ENCODE assay signal across 8 mouse cellular contexts in genomic region chr16:97778353-97779025, GRCm38 (mm10). TPM values are rescaled to one million over a fixed set of nuclear protein-coding genes. Genes with fewer than 3 reads are reported as not detected.
DNase-seq lines count a peak whose midpoint lies in the region; ATAC-seq lines count a peak whose summit lies in the region.

No protein-coding gene starts in this region.

- H3K27ac ChIP-seq in liver, embryonic 12.5 days, result no peak overlapping the region
- no peak overlapping the region for H3K27ac ChIP-seq in embryonic facial prominence, embryonic 12.5 days
- no peak overlapping the region for H3K27ac ChIP-seq in midbrain, embryonic 13.5 days

- H3K9me3 ChIP-seq in liver, embryonic 12.5 days (replicated peaks), result no peaks in the 10 kb centered on the region
- H3K9me3 ChIP-seq in embryonic facial prominence, embryonic 12.5 days, result no peaks in the 10 kb centered on the region
- H3K9me3 ChIP-seq in midbrain, embryonic 13.5 days, result no peaks in the 10 kb centered on the region

- peak; percentile 67 for DNase-seq in liver
- DNase-seq in heart, adult 11 months, result peak; percentile 95
- DNase-seq in kidney, adult 11 months, result peak; percentile 77
- DNase-seq in left cerebral cortex, postnatal 4 days, result peak; percentile 85
- DNase-seq in spleen, adult 18-20 months, result peak; percentile 18 to 70

- intact Hi-C loops in left cerebral cortex, postnatal 4 days (cut with DNase I), result no loop called here

- no peaks in the 10 kb centered on the region for H3K36me3 ChIP-seq in liver, embryonic 12.5 days
- H3K36me3 ChIP-seq in embryonic facial prominence, embryonic 12.5 days, result no peaks in the 10 kb centered on the region
- H3K36me3 ChIP-seq in midbrain, embryonic 13.5 days, result no peaks in the 10 kb centered on the region

- H3K4me3 ChIP-seq in liver, embryonic 12.5 days, result no peak overlapping the region
- no peak overlapping the region for H3K4me3 ChIP-seq in embryonic facial prominence, embryonic 12.5 days
- H3K4me3 ChIP-seq in midbrain, embryonic 13.5 days (replicated peaks), result no peak overlapping the region

- no peak overlapping the region; the same call in 1 of the 2 replicates for H3K4me2 ChIP-seq in liver, embryonic 12.5 days
- H3K4me2 ChIP-seq in embryonic facial prominence, embryonic 12.5 days (replicated peaks), result peak overlapping the region; percentile 41
- peak overlapping the region; percentile 32; the same call in 1 of the 2 replicates for H3K4me2 ChIP-seq in midbrain, embryonic 13.5 days (replicated peaks)

- no peaks in the 10 kb centered on the region for H3K27me3 ChIP-seq in liver, embryonic 12.5 days (replicated peaks)
- no peaks in the 10 kb centered on the region for H3K27me3 ChIP-seq in embryonic facial prominence, embryonic 12.5 days
- H3K27me3 ChIP-seq in midbrain, embryonic 13.5 days, result no peaks in the 10 kb centered on the region

- ATAC-seq in liver, embryonic 12.5 days, result no peak
- no peak for ATAC-seq in embryonic facial prominence, embryonic 12.5 days (ENCODE audit: insufficient number of reproducible peaks, insufficient read depth, low FRiP score, low TSS enrichment)
- peak; percentile 62 for ATAC-seq in midbrain, embryonic 13.5 days

- no peak overlapping the region for H3K9ac ChIP-seq in liver, embryonic 12.5 days
- 0 out of 2 replicates have a peak overlapping the region, but pooled peaks have one; percentile 7 for H3K9ac ChIP-seq in embryonic facial prominence, embryonic 12.5 days
- no peak overlapping the region for H3K9ac ChIP-seq in midbrain, embryonic 13.5 days (replicated peaks)

- no peaks in the 10 kb centered on the region for H3K4me1 ChIP-seq in liver, embryonic 12.5 days
- no peaks in the 10 kb centered on the region; the same call in 1 of the 2 replicates for H3K4me1 ChIP-seq in embryonic facial prominence, embryonic 12.5 days
- H3K4me1 ChIP-seq in midbrain, embryonic 13.5 days (replicated peaks), result 0 out of 2 replicates have a peak, but pooled peaks cover 3% of the 10 kb centered on the region

- WGBS in liver, embryonic 12.5 days (ENCODE audit: insufficient replicate concordance), result 37% methylated on average over 15 of the region's 15 CpGs
- WGBS in embryonic facial prominence, embryonic 12.5 days, result 24% methylated on average over 15 of the region's 15 CpGs
- 26% methylated on average over 15 of the region's 15 CpGs for WGBS in midbrain, embryonic 13.5 days

RNA-seq across cellular contexts. Expression of gene Ripk4, which starts 14.9 kb away (rescaled TPM):
- polyA plus RNA-seq in liver, embryonic 12.5 days (2016; fragmentation: Nextera tagmentation; extraction: Ambion mirVana), result 2.4 and 2.5 TPM in 2 replicates
- polyA plus RNA-seq in embryonic facial prominence, embryonic 12.5 days (2016; fragmentation: Nextera tagmentation; extraction: Ambion mirVana), result 8.0 and 8.9 TPM in 2 replicates
- under 1 TPM; 0.38 to 0.40 TPM for total RNA-seq in left cerebral cortex, postnatal 4 days (2021)
- polyA plus RNA-seq in midbrain, embryonic 13.5 days (2015; fragmentation: Nextera tagmentation; extraction: Ambion mirVana), result 0.12 and 0.32 TPM in 2 replicates

Comparison
In these comparisons a context has a peak if more than half of its experiments do, and no peak if none do; other contexts are left out.
1. DNase-seq: peak in every context shown above with its lines; median percentile 95 in heart, adult 11 months; 85 in left cerebral cortex, postnatal 4 days; 77 in kidney, adult 11 months; 67 in liver; 44 in spleen, adult 18-20 months.